Mouse (Mus musculus): ENCODE data around the gene Coq9.

GRCm38 (mm10) chr8:94850049-94850448 is 11.9 kb downstream of the Coq9 start:
- no peak for TF ChIP-seq CTCF (conservative IDR thresholded peaks at IDR 0.05; ENCODE audit: insufficient read depth, insufficient read length, low read depth, low read length)
- no peak for TF ChIP-seq POLR2A (IDR thresholded peaks at IDR 0.05; ENCODE audit: low read depth, low read length)
